Mouse (Mus musculus) liver, embryonic 16.5 days (tissue): ENCODE measurements around the gene Cytip. TPM values are rescaled to one million over a fixed set of nuclear protein-coding genes. Genes with fewer than 3 reads are reported as not detected.

Source experiments
- ATAC-seq: fragments of 200-750 bp; cut with Nextera tagmentation; 2 replicates; pipeline ENCODE4 v1.8.0; 2017; ENCODE audit warnings: low read depth, mild to moderate bottlenecking, moderate number of reproducible peaks, moderate library complexity
- H3K27ac ChIP-seq: fragments of 300-500 bp; sonication (generic); 2 replicates; pipeline ENCODE4 v1.5.1; 2014; ENCODE audit warnings: mild to moderate bottlenecking, low read length
- H3K27me3 ChIP-seq: fragments of 300-500 bp; sonication (generic); 2 replicates; pipeline ENCODE4 v1.6.1; 2014; ENCODE audit warnings: low read depth, low read length, mixed read lengths; ENCODE audit not compliant: control insufficient read depth, insufficient read depth
- H3K36me3 ChIP-seq: fragments of 300-500 bp; sonication (generic); 2 replicates; pipeline ENCODE4 v1.6.1; 2014; ENCODE audit warnings: mild to moderate bottlenecking; ENCODE audit not compliant: control insufficient read depth, insufficient read depth
- H3K4me1 ChIP-seq: fragments of 300-500 bp; sonication (generic); 2 replicates; pipeline ENCODE4 v1.6.1; 2014; ENCODE audit warnings: low read depth, low read length, mixed read lengths; ENCODE audit not compliant: control insufficient read depth
- H3K4me2 ChIP-seq: fragments of 300-500 bp; sonication (generic); 2 replicates; pipeline ENCODE4 v1.6.1; 2014; ENCODE audit warnings: low read depth, low read length, mixed read lengths
- H3K4me3 ChIP-seq: fragments of 300-500 bp; sonication (generic); 2 replicates; pipeline ENCODE4 v1.5.1; 2014; ENCODE audit warnings: low read depth, mild to moderate bottlenecking, low read length
- H3K9ac ChIP-seq: fragments of 300-500 bp; sonication (generic); 2 replicates; pipeline ENCODE4 v1.6.1; 2014; ENCODE audit warnings: low read depth, low read length
- H3K9me3 ChIP-seq: fragments of 300-500 bp; sonication (generic); replicated peaks from 2 replicates; pipeline ENCODE4 v1.6.1; 2016; ENCODE audit warnings: low read length; ENCODE audit not compliant: control insufficient read depth
- WGBS: fragments of 180-500 bp; shearing (Covaris S2); extraction: QIAGEN DNeasy Blood & Tissue Kit; methylation state at CpG from one replicate; pipeline ENCODE4 v1.1.7; 2014; ENCODE audit not compliant: insufficient replicate concordance; 5-methylcytosine and 5-hydroxymethylcytosine counted together
- polyA plus RNA-seq: library from polyadenylated mRNA; unstranded; fragments of >200 nt; fragmentation: Nextera tagmentation; extraction: Ambion mirVana; gene quantifications from 2 replicates; pipeline ENCODE4 v1.2.1, GENCODE M21; 2015

Cytip gene
- polyA plus RNA-seq = 4.0 and 4.3 TPM in 2 replicates

DNA sequence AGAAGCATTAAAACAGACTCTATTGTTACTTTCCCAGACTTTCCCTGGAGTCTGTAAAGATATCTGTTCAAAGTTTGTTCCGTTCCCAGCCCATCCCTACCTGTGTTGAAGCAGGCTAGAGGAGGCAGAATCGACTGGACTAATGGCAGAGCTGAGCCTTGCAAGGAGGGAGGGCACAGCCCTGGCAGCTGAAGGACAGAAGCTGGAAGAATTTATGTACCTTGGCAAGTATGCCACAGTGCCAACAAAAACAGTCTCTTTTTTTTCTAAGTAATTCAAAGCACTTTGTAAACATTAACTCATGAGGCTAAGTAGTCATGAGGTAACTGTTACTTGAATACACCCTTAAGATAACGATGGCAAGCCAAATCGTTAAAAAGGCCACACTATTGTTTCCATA lies at the start of gene Cytip:
TSS of gene Cytip (minus strand) at position 187 of the 400 bp plus-strand sequence.
- H3K4me2 ChIP-seq = no peak within 1 kb of the TSS
- no peak within 1 kb of the TSS for H3K9ac ChIP-seq
- H3K27ac ChIP-seq = no peak within 1 kb of the TSS
- H3K9me3 ChIP-seq = no peaks in the 10 kb centered on the region
- H3K36me3 ChIP-seq = no peaks in the 10 kb centered on the region
- H3K4me3 ChIP-seq = no peak within 1 kb of the TSS
- H3K4me1 ChIP-seq = no peaks in the 10 kb centered on the region
- H3K27me3 ChIP-seq = no peaks in the 10 kb centered on the region
- 52% methylated on average over 4 of the region's 4 CpGs for WGBS
- ATAC-seq = no peak

DNA sequence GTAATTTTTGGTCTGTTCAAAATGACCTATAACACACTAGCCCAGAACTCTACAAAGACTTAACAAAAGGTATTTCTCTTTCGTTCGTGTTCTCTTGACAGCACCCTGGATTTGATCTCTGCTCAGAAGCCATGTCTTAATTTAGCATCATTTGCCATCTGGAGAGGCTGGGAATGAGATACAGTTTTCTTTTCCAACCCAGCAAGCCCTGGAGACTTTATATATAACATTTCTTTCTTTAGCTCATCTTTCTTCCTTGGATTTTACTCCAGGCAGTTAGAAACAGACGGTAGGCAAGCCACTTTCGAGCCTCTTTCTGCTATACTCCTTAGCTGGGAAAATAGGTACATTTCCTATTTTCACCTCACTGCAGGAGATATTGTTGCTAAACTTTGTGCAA lies 45.3 kb upstream of the Cytip start:
- Histone ChIP-seq H3K27ac (no peak overlapping the region), H3K4me1 (no peaks in the 10 kb centered on the region), H3K4me3 (no peak overlapping the region), H3K27me3 (no peaks in the 10 kb centered on the region), H3K9me3 (no peaks in the 10 kb centered on the region), H3K9ac (no peak overlapping the region), H3K4me2 (no peak overlapping the region), H3K36me3 (no peaks in the 10 kb centered on the region)
- WGBS = 63% methylated on average over 4 of the region's 4 CpGs
- no peak for ATAC-seq

DNA sequence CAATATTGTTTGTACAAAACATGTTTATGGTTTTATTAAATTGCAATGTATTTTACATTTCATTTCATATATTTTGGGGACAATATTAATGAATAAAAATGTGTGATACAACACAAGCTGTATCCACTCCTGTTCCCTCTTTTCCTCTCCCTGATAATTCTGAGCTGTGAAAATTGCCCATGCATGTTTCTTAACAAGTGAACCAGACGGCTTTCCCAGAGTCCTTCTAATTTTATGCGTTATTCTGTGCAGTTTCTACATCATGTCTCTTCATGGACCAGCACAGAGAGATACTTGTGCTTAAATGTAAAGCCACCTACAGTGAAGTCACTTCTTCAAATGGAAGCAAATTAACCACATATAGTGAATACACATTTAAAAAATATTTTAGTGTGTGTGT lies 42.2 kb upstream of the Cytip start:
- no peak for ATAC-seq
- H3K9ac ChIP-seq = no peak overlapping the region
- 55% methylated on average over 2 of the region's 2 CpGs for WGBS
- H3K4me3 ChIP-seq = no peak overlapping the region
- H3K36me3 ChIP-seq = no peaks in the 10 kb centered on the region
- H3K27me3 ChIP-seq = no peaks in the 10 kb centered on the region
- no peak overlapping the region for H3K4me2 ChIP-seq
- H3K9me3 ChIP-seq = no peaks in the 10 kb centered on the region
- no peaks in the 10 kb centered on the region for H3K4me1 ChIP-seq
- no peak overlapping the region for H3K27ac ChIP-seq

DNA sequence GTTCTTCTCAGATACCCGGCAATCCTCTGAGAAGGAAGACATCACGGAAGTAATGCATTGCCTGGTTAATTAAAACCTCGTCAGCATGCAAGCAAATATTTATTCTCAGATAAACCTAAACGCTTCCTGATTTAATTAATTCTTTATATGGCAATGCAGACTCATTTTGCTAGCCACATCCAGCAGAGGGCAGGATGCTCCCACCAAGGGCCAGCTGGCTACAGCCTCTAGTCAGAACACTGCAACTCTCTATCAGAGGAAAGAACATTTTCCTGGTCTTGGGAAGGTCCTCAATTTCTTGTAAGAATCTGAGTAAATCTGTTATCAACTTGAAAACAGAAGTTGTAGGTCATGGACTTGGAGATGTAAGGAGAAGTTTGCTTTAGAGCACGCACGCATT lies 4.1 kb upstream of the Cytip start:
- H3K4me1 ChIP-seq = no peaks in the 10 kb centered on the region
- H3K9me3 ChIP-seq = no peaks in the 10 kb centered on the region
- no peak overlapping the region for H3K27ac ChIP-seq
- no peak overlapping the region for H3K4me3 ChIP-seq
- H3K27me3 ChIP-seq = no peaks in the 10 kb centered on the region
- WGBS = 57% methylated on average over 6 of the region's 6 CpGs
- H3K9ac ChIP-seq = no peak overlapping the region
- no peaks in the 10 kb centered on the region for H3K36me3 ChIP-seq
- no peak overlapping the region for H3K4me2 ChIP-seq
- ATAC-seq = no peak

DNA sequence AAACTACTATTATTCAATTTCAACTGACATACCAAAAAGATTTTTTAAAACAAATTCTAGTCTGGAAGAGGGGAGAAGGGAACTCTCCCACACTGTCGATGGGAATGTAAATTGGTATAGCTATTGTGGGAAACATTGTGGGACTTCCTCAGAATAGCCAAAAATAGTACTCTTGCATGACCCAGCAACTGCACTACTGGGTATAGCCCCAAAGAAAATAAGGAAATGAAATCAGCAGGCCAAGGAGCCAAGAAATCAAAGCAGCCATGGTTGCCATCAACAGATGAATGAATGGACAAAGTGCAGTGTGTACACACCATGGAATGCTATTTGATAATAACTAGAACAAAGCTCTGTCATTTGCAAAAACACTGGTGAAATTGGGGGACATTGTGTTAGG lies 1.5 kb upstream of the Cytip start:
- ATAC-seq = no peak
- Histone ChIP-seq H3K4me1 (no peaks in the 10 kb centered on the region), H3K27ac (no peak overlapping the region), H3K9me3 (no peaks in the 10 kb centered on the region), H3K27me3 (no peaks in the 10 kb centered on the region), H3K4me3 (no peak overlapping the region), H3K9ac (no peak overlapping the region), H3K36me3 (no peaks in the 10 kb centered on the region), H3K4me2 (no peak overlapping the region)
- WGBS = 18% methylated on average over 1 of the region's 1 CpGs

DNA sequence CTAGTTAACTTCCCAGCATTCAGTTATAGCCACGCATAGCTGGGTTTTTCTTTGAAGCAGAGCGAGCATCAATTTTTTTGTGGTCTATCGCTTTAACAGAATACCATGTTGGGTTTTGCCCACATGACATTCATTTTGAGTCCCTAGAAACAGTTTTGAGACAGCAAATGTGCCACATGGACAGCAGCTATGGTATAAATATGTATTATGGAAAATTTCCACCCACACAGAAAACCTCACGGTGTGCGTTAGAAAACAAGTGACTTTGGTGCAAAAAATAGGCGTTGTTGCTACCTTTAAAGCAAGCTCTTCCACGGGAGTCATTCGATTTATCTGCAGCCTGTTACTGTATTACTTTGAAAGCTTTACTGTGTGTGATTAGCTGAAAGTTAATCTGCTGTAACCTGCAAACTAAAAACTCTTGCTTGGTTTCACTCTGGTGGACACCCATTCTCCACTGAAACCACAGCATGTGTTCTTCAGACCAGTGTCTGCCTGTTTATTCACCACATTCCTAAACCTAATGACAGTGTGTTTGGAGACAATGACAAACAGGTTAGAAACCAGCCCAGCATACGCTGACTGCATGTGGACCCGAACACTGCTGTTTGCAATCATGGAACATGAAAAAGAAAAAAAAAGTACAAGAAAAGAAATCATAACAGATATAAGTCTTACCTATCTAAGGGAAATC lies 763 bp downstream of the Cytip start:
- Histone ChIP-seq H3K9ac (no peak overlapping the region), H3K9me3 (no peaks in the 10 kb centered on the region), H3K4me2 (no peak overlapping the region), H3K4me1 (no peaks in the 10 kb centered on the region), H3K4me3 (no peak overlapping the region), H3K27me3 (no peaks in the 10 kb centered on the region), H3K36me3 (no peaks in the 10 kb centered on the region), H3K27ac (no peak overlapping the region)
- 67% methylated on average over 10 of the region's 10 CpGs for WGBS
- ATAC-seq = no peak

DNA sequence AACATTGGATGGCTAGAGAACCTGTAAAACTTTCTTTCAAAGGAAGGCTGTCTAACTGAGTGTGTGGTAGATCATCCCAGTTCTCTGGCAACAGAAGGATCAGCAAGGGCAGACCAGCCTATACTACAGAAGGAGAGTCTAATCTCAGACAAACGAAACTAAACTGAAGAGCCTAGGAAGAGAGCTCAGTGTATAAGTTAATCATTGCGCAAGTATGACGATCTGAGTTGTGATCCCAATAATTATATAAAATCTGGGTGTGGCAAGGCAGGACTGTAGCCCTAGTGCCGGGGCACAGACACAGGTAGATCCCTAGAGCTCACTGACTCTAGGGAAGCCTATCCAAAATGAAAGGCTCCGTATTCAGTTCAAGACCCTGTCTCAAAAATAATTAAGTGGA lies 3.2 kb downstream of the Cytip start:
- H3K9me3 ChIP-seq = no peaks in the 10 kb centered on the region
- no peaks in the 10 kb centered on the region for H3K4me1 ChIP-seq
- H3K36me3 ChIP-seq = no peaks in the 10 kb centered on the region
- ATAC-seq = no peak
- H3K27me3 ChIP-seq = no peaks in the 10 kb centered on the region
- no peak overlapping the region for H3K4me2 ChIP-seq
- no peak overlapping the region for H3K9ac ChIP-seq
- H3K27ac ChIP-seq = no peak overlapping the region
- 72% methylated on average over 5 of the region's 5 CpGs for WGBS
- H3K4me3 ChIP-seq = no peak overlapping the region

DNA sequence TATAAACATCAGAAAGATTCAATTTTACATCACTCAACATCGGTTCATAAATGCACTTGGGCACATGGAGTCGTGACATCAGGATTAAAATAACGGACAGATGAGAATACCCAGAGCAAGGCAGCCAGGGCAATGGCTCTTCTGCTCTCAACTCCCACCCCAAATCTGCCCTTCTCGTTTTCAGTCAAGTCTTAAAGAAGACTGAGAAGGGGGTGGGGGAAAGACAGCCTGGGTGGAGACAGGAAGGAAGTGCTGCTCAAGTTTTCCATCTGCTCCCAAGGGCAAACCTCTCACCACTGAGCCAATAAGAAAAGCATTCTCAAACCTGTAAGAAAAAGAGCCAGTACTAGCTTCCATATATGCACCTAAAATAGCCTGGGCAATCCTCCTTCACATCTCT lies 5.8 kb downstream of the Cytip start:
- no peak overlapping the region for H3K27ac ChIP-seq
- H3K4me1 ChIP-seq = no peaks in the 10 kb centered on the region
- 45% methylated on average over 4 of the region's 4 CpGs for WGBS
- no peaks in the 10 kb centered on the region for H3K9me3 ChIP-seq
- no peak overlapping the region for H3K4me2 ChIP-seq
- H3K4me3 ChIP-seq = no peak overlapping the region
- no peak for ATAC-seq
- H3K36me3 ChIP-seq = no peaks in the 10 kb centered on the region
- no peak overlapping the region for H3K9ac ChIP-seq
- H3K27me3 ChIP-seq = no peaks in the 10 kb centered on the region

DNA sequence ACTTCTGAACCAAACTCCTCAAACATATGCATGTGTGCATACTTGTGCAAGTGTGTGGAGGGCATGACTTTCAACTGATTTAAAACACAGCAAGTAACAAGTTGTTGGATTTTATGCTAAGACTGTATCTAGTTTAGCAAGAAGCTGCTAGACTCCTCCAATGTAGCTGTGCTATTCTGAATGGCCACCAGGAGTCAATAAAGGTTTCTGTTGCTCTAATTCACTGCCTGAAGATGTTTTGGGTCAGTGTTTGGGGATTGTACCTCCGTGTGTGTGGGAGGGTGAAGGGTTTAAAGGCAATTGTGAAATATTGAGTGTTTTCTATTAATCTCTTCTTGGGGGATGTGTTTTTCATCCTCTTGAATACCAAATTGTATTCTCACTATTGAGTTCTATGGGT lies 6.4 kb downstream of the Cytip start:
- Histone ChIP-seq H3K27ac (no peak overlapping the region), H3K36me3 (no peaks in the 10 kb centered on the region), H3K4me1 (no peaks in the 10 kb centered on the region), H3K9me3 (no peaks in the 10 kb centered on the region), H3K27me3 (no peaks in the 10 kb centered on the region), H3K4me3 (no peak overlapping the region), H3K4me2 (no peak overlapping the region), H3K9ac (no peak overlapping the region)
- ATAC-seq = no peak
- WGBS = 27% methylated on average over 1 of the region's 1 CpGs
